Mouse (Mus musculus) embryonic fibroblast, embryonic 13.5 days (primary cell): ENCODE measurements around the gene Fam98c. TPM values are rescaled to one million over a fixed set of nuclear protein-coding genes. Genes with fewer than 3 reads are reported as not detected.

Experiments used
- H3K27ac ChIP-seq: 2 replicates; pipeline ENCODE4 v1.5.1; 2012; ENCODE audit warnings: low read length, control low read depth, inconsistent platforms; ENCODE audit not compliant: insufficient read depth
- H3K4me1 ChIP-seq: 2 replicates; pipeline ENCODE4 v1.6.1; 2011; ENCODE audit warnings: low read length; ENCODE audit not compliant: control insufficient read depth, insufficient read depth
- H3K4me3 ChIP-seq: 2 replicates; pipeline ENCODE4 v1.5.1; 2011; ENCODE audit warnings: mild to moderate bottlenecking, control low read depth, low read length; ENCODE audit not compliant: insufficient read depth
- CTCF ChIP-seq: IDR thresholded peaks from 2 replicates; pipeline ENCODE4 v1.5.1; 2011; ENCODE audit warnings: mild to moderate bottlenecking, control low read depth, low read length, moderate library complexity, borderline replicate concordance; ENCODE audit not compliant: insufficient read depth
- POLR2A ChIP-seq: IDR thresholded peaks from 2 replicates; pipeline ENCODE4 v1.6.1; 2011; ENCODE audit warnings: low read depth, mild to moderate bottlenecking, control low read depth, low read length, moderate library complexity
- polyA plus RNA-seq: library from polyadenylated mRNA; stranded (reverse); fragments of >200 nt; gene quantifications from 2 replicates; pipeline ENCODE4 v1.2.4, GENCODE M21; 2011; ENCODE audit warnings: low read depth; ENCODE audit not compliant: missing spikeins, insufficient read length

Gene Fam98c
- polyA plus RNA-seq, 1 experiment, result 5.5 TPM

GRCm38 (mm10) chr7:29134693-29135386 is 21.2 kb downstream of the Fam98c start, which contains the start of gene Rasgrp4:
TSS of gene Rasgrp4 (plus strand) at chr7:29134851.
- no peak within 1 kb of the TSS for H3K4me3 ChIP-seq
- TF ChIP-seq CTCF (no peak), POLR2A (no peak)
- H3K4me1 ChIP-seq, result no peaks in the 10 kb centered on the region
- no peak within 1 kb of the TSS for H3K27ac ChIP-seq

GRCm38 (mm10) chr7:29134230-29134629 is 21.8 kb downstream of the Fam98c start:
- H3K4me1 ChIP-seq, result no peaks in the 10 kb centered on the region
- TF ChIP-seq CTCF (no peak), POLR2A (no peak)
- H3K27ac ChIP-seq, result no peak overlapping the region
- no peak overlapping the region for H3K4me3 ChIP-seq

GRCm38 (mm10) chr7:29128725-29129124 is 27.3 kb downstream of the Fam98c start:
- Histone ChIP-seq H3K4me3 (no peak overlapping the region), H3K4me1 (no peaks in the 10 kb centered on the region), H3K27ac (no peak overlapping the region)
- TF ChIP-seq CTCF (peak; percentile 52; the same call in 1 of the 2 replicates), POLR2A (no peak)

- TF ChIP-seq POLR2A, result no peak
- no peak for TF ChIP-seq CTCF
- Histone ChIP-seq H3K27ac (no peak overlapping the region), H3K4me3 (no peak overlapping the region), H3K4me1 (no peaks in the 10 kb centered on the region)
These were observed 29.7 kb downstream of the Fam98c start for GRCm38 (mm10) chr7:29126173-29126915.

- no peak for TF ChIP-seq POLR2A
- no peak for TF ChIP-seq CTCF
- H3K4me3 ChIP-seq, result peak within 1 kb of the TSS; percentile 11; the same call in 1 of the 2 replicates
- H3K27ac ChIP-seq, result no peak within 1 kb of the TSS
- no peaks in the 10 kb centered on the region for H3K4me1 ChIP-seq
These were observed 31.1 kb downstream of the Fam98c start, which contains the start of gene Ryr1 for GRCm38 (mm10) chr7:29124970-29125369. TSS of gene Ryr1 (minus strand) at chr7:29125179.

GRCm38 (mm10) chr7:29123531-29124358 is 32.3 kb downstream of the Fam98c start:
- Histone ChIP-seq H3K4me3 (no peak overlapping the region), H3K27ac (no peak overlapping the region), H3K4me1 (no peaks in the 10 kb centered on the region)
- TF ChIP-seq CTCF, result no peak
- TF ChIP-seq POLR2A, result no peak

- Histone ChIP-seq H3K4me1 (no peaks in the 10 kb centered on the region), H3K4me3 (no peak overlapping the region), H3K27ac (no peak overlapping the region)
- no peak for TF ChIP-seq CTCF
- TF ChIP-seq POLR2A, result no peak
These were observed 33.2 kb downstream of the Fam98c start for GRCm38 (mm10) chr7:29122821-29123220.

GRCm38 (mm10) chr7:29119526-29119925 is 36.5 kb downstream of the Fam98c start:
- TF ChIP-seq POLR2A, result no peak
- no peak for TF ChIP-seq CTCF
- Histone ChIP-seq H3K4me3 (no peak overlapping the region), H3K4me1 (no peaks in the 10 kb centered on the region), H3K27ac (no peak overlapping the region)

GRCm38 (mm10) chr7:29118142-29118851 is 37.7 kb downstream of the Fam98c start:
- no peak overlapping the region for H3K4me3 ChIP-seq
- no peak for TF ChIP-seq POLR2A
- no peak overlapping the region for H3K27ac ChIP-seq
- H3K4me1 ChIP-seq, result no peaks in the 10 kb centered on the region
